Mouse (Mus musculus): Measurements from ENCODE around the gene Ggn. TPM values are rescaled to one million over a fixed set of nuclear protein-coding genes. Genes with fewer than 3 reads are reported as not detected.
"Not testable (repeated sequence)": the region's sequence is repeated elsewhere in the genome, so short reads cannot be mapped to it uniquely, and the experiment has no call there.

The Ggn gene
- 1 to 10 TPM in 1 of 2 experiments, under 1 TPM in 1; 0.88 to 1.4 TPM for total RNA-seq (2021)

- intact Hi-C loops (cut with DNase I), result no loop called here
- peak in 1 of 2 experiments; percentile 50 for DNase-seq (ENCODE audit: low spot score in 2 of 2)
Observed at GRCm38 (mm10) chr7:29170066-29170754, at the start of gene Ggn, which contains the start of gene Spred3. TSS of gene Ggn (plus strand) at chr7:29170210. TSS of gene Spred3 (minus strand) at chr7:29170411.

GRCm38 (mm10) chr7:29122821-29123220 lies 47.2 kb upstream of the Ggn start:
- intact Hi-C loops (cut with DNase I), result no loop called here
- no peak for DNase-seq (ENCODE audit: low spot score in 2 of 2)

- DNase-seq (ENCODE audit: low spot score in 2 of 2), result no peak
Observed at GRCm38 (mm10) chr7:29123531-29124358, 46.3 kb upstream of the Ggn start.

GRCm38 (mm10) chr7:29124970-29125369 lies 45.0 kb upstream of the Ggn start, which contains the start of gene Ryr1:
TSS of gene Ryr1 (minus strand) at chr7:29125179.
- intact Hi-C loops (cut with DNase I), result no loop called here
- no peak for DNase-seq (ENCODE audit: low spot score in 2 of 2)

More at GRCm38 (mm10) chr7:29123531-29124358, 46.3 kb upstream of the Ggn start:
- intact Hi-C loops (cut with DNase I), result no loop called here

- intact Hi-C loops (cut with DNase I), result no loop called here
- peak; percentile 23 to 29 for DNase-seq (ENCODE audit: low spot score in 2 of 2)
Observed at GRCm38 (mm10) chr7:29126173-29126915, 43.7 kb upstream of the Ggn start.

GRCm38 (mm10) chr7:29128725-29129124 lies 41.3 kb upstream of the Ggn start:
- intact Hi-C loops (cut with DNase I), result no loop called here
- DNase-seq (ENCODE audit: low spot score in 2 of 2), result no peak

GRCm38 (mm10) chr7:29134230-29134629 lies 35.8 kb upstream of the Ggn start:
- intact Hi-C loops (cut with DNase I), result loop anchor here (5.0 kb wide), 1 partner anchor 163 kb away; no protein-coding TSS in a partner anchor
- no peak for DNase-seq (ENCODE audit: low spot score in 2 of 2)

- intact Hi-C loops (cut with DNase I), result loop anchor here (5.0 kb wide), 1 partner anchor 162 kb away; no protein-coding TSS in a partner anchor
- no peak for DNase-seq (ENCODE audit: low spot score in 2 of 2)
Observed at GRCm38 (mm10) chr7:29134693-29135386, 35.2 kb upstream of the Ggn start, which contains the start of gene Rasgrp4. TSS of gene Rasgrp4 (plus strand) at chr7:29134851.

- intact Hi-C loops (cut with DNase I), result no loop called here
- no peak for DNase-seq (ENCODE audit: low spot score in 2 of 2)
Observed at GRCm38 (mm10) chr7:29137429-29137828, 32.6 kb upstream of the Ggn start.

- intact Hi-C loops (cut with DNase I); DNase-seq (ENCODE audit: low spot score in 2 of 2): not testable (repeated sequence)
Observed at GRCm38 (mm10) chr7:29139237-29139636, 30.8 kb upstream of the Ggn start.

- intact Hi-C loops (cut with DNase I), result no loop called here
- DNase-seq (ENCODE audit: low spot score in 2 of 2), result no peak
Observed at GRCm38 (mm10) chr7:29141416-29141815, 28.6 kb upstream of the Ggn start.

GRCm38 (mm10) chr7:29144006-29144405 lies 26.0 kb upstream of the Ggn start:
- intact Hi-C loops (cut with DNase I), result no loop called here
- no peak for DNase-seq (ENCODE audit: low spot score in 2 of 2)

- DNase-seq (ENCODE audit: low spot score in 2 of 2), result no peak
- intact Hi-C loops (cut with DNase I), result no loop called here
Observed at GRCm38 (mm10) chr7:29146625-29147367, 23.2 kb upstream of the Ggn start.

GRCm38 (mm10) chr7:29148771-29149170 lies 21.2 kb upstream of the Ggn start:
- DNase-seq (ENCODE audit: low spot score in 2 of 2), result no peak
- intact Hi-C loops (cut with DNase I), result no loop called here

GRCm38 (mm10) chr7:29151486-29151885 lies 18.5 kb upstream of the Ggn start:
- DNase-seq (ENCODE audit: low spot score in 2 of 2), result no peak
- intact Hi-C loops (cut with DNase I), result no loop called here

GRCm38 (mm10) chr7:29154018-29154720 lies 15.8 kb upstream of the Ggn start:
- intact Hi-C loops (cut with DNase I), result no loop called here
- no peak for DNase-seq (ENCODE audit: low spot score in 2 of 2)

GRCm38 (mm10) chr7:29155196-29155837 lies 14.7 kb upstream of the Ggn start:
- intact Hi-C loops (cut with DNase I), result no loop called here

More at GRCm38 (mm10) chr7:29155196-29155837, 14.7 kb upstream of the Ggn start:
- DNase-seq (ENCODE audit: low spot score in 2 of 2), result peak; percentile 90 to 91

Data from left cerebral cortex, postnatal 36 days (tissue).